32 mouse cellular contexts compared by ENCODE assay signal in genomic region chr4:123061744-123062143, GRCm38 (mm10). TPM values are rescaled to one million over a fixed set of nuclear protein-coding genes. Genes with fewer than 3 reads are reported as not detected.
DNase-seq lines count a peak whose midpoint lies in the region; ATAC-seq and TF ChIP-seq lines count a peak whose summit lies in the region.
"Had no signal": no experiment of that assay in that cellular context is flagged by ENCODE, and none has a peak within 500 bp of the region (broad histone marks: within the 10 kb centered on the region; RNA-seq: fewer than 3 reads in every experiment).

No protein-coding gene starts in this region.

- H3K36me3 ChIP-seq in forebrain, embryonic 13.5 days (ENCODE audit: poor library complexity, severe bottlenecking) = peaks cover 3% of the 10 kb centered on the region
- H3K36me3 ChIP-seq in forebrain, embryonic 11.5 days (ENCODE audit: control insufficient read depth, insufficient read depth, low read length) = no peaks in the 10 kb centered on the region
- peaks cover 1% of the 10 kb centered on the region; the same call in 1 of the 2 replicates for H3K36me3 ChIP-seq in hindbrain, embryonic 16.5 days (ENCODE audit: control insufficient read depth, insufficient read depth, low read length)
- peaks cover 10% of the 10 kb centered on the region; the same call in 1 of the 2 replicates for H3K36me3 ChIP-seq in hindbrain, embryonic 14.5 days (replicated peaks; ENCODE audit: control insufficient read depth, insufficient read depth)
- peaks cover 8% of the 10 kb centered on the region for H3K36me3 ChIP-seq in midbrain, embryonic 13.5 days
- H3K36me3 ChIP-seq in midbrain, embryonic 10.5 days = peaks cover 15% of the 10 kb centered on the region
- H3K36me3 ChIP-seq in forebrain, postnatal 0 days (ENCODE audit: insufficient read depth) = peaks cover 5% of the 10 kb centered on the region; the same call in 1 of the 2 replicates

- 69% methylated on average over 5 of the region's 5 CpGs for WGBS in forebrain, embryonic 13.5 days
- WGBS in forebrain, embryonic 11.5 days = 76% methylated on average over 5 of the region's 5 CpGs
- 63% methylated on average over 5 of the region's 5 CpGs for WGBS in hindbrain, embryonic 16.5 days
- WGBS in hindbrain, embryonic 14.5 days = 69% methylated on average over 5 of the region's 5 CpGs
- 68% methylated on average over 5 of the region's 5 CpGs for WGBS in midbrain, embryonic 13.5 days
- 78% methylated on average over 5 of the region's 5 CpGs for WGBS in midbrain, embryonic 10.5 days
- WGBS in forebrain, postnatal 0 days = 62% methylated on average over 5 of the region's 5 CpGs

- no peak for DNase-seq in forebrain, embryonic 11.5 days (ENCODE audit: low spot score)
- DNase-seq in hindbrain, embryonic 14.5 days (ENCODE audit: low spot score) = no peak
- no peak for DNase-seq in midbrain, embryonic 10.5 days (ENCODE audit: low spot score)
- DNase-seq in forebrain, postnatal 0 days = no peak
- DNase-seq in gastrocnemius, postnatal 36 days = no peak
- DNase-seq: adrenal gland, adult 8-10 months; cerebellum, adult 8-10 months; cerebellum, postnatal 25 days; gastrocnemius, postnatal 10 days; heart, postnatal 14 days; kidney, postnatal 10 days; liver; lung, adult 2 months; lung, postnatal 10 days; right cerebral cortex, postnatal 25 days; thymus, postnatal 14 days had no signal

- 0 out of 2 replicates have a peak, but pooled peaks have one; percentile 38 for ATAC-seq in forebrain, embryonic 13.5 days
- ATAC-seq in forebrain, embryonic 11.5 days (replicated peaks; ENCODE audit: low FRiP score) = no peak
- peak; percentile 64 for ATAC-seq in hindbrain, embryonic 16.5 days
- no peak for ATAC-seq in hindbrain, embryonic 14.5 days (ENCODE audit: low FRiP score)
- ATAC-seq in midbrain, embryonic 13.5 days = peak; percentile 48; the same call in 1 of the 2 replicates
- peak; percentile 40; the same call in 1 of the 2 replicates for ATAC-seq in forebrain, postnatal 0 days
- ATAC-seq: intestine, postnatal 0 days; midbrain, embryonic 16.5 days had no signal

- H3K4me3 ChIP-seq in forebrain, embryonic 13.5 days = no peak overlapping the region
- H3K4me3 ChIP-seq in forebrain, embryonic 11.5 days (ENCODE audit: low read depth, low read length) = no peak overlapping the region
- H3K4me3 ChIP-seq in hindbrain, embryonic 16.5 days (ENCODE audit: low read length) = no peak overlapping the region
- H3K4me3 ChIP-seq in hindbrain, embryonic 14.5 days (replicated peaks; ENCODE audit: low read length) = no peak overlapping the region
- no peak overlapping the region for H3K4me3 ChIP-seq in midbrain, embryonic 13.5 days (replicated peaks)
- H3K4me3 ChIP-seq in midbrain, embryonic 10.5 days = no peak overlapping the region
- H3K4me3 ChIP-seq in forebrain, postnatal 0 days (ENCODE audit: low read depth, low read length) = no peak overlapping the region
- H3K4me3 ChIP-seq: embryonic facial prominence, embryonic 12.5 days; neural tube, embryonic 15.5 days had no signal

- H3K4me1 ChIP-seq in forebrain, embryonic 13.5 days = peaks cover 9% of the 10 kb centered on the region; the same call in 1 of the 2 replicates
- H3K4me1 ChIP-seq in forebrain, embryonic 11.5 days (replicated peaks; ENCODE audit: control insufficient read depth, insufficient read depth, low read length) = no peaks in the 10 kb centered on the region
- H3K4me1 ChIP-seq in hindbrain, embryonic 16.5 days (ENCODE audit: control insufficient read depth, insufficient read depth, low read depth, low read length) = no peaks in the 10 kb centered on the region; the same call in 1 of the 2 replicates
- no peaks in the 10 kb centered on the region for H3K4me1 ChIP-seq in hindbrain, embryonic 14.5 days (replicated peaks; ENCODE audit: control insufficient read depth, insufficient read depth, low read length)
- H3K4me1 ChIP-seq in midbrain, embryonic 13.5 days (replicated peaks) = 0 out of 2 replicates have a peak, but pooled peaks cover 2% of the 10 kb centered on the region
- H3K4me1 ChIP-seq in midbrain, embryonic 10.5 days = peaks cover 9% of the 10 kb centered on the region; the same call in 1 of the 2 replicates
- H3K4me1 ChIP-seq in forebrain, postnatal 0 days (ENCODE audit: insufficient read depth) = no peaks in the 10 kb centered on the region
- H3K4me1 ChIP-seq: embryonic facial prominence, embryonic 12.5 days; neural tube, embryonic 15.5 days had no signal

- TF ChIP-seq CTCF in forebrain, postnatal 0 days (IDR thresholded peaks at IDR 0.05; ENCODE audit: low read depth) = no peak

- H3K27me3 ChIP-seq in forebrain, embryonic 13.5 days = no peaks in the 10 kb centered on the region
- H3K27me3 ChIP-seq in forebrain, embryonic 11.5 days (ENCODE audit: control insufficient read depth, insufficient read depth, low read length) = no peaks in the 10 kb centered on the region
- H3K27me3 ChIP-seq in hindbrain, embryonic 16.5 days (replicated peaks; ENCODE audit: control insufficient read depth, insufficient read depth, low read length) = no peaks in the 10 kb centered on the region
- no peaks in the 10 kb centered on the region for H3K27me3 ChIP-seq in hindbrain, embryonic 14.5 days (ENCODE audit: control insufficient read depth, insufficient read depth, low read length)
- H3K27me3 ChIP-seq in midbrain, embryonic 13.5 days = no peaks in the 10 kb centered on the region
- no peaks in the 10 kb centered on the region for H3K27me3 ChIP-seq in midbrain, embryonic 10.5 days (ENCODE audit: low read depth, poor library complexity, severe bottlenecking)
- H3K27me3 ChIP-seq in forebrain, postnatal 0 days (ENCODE audit: insufficient read depth, low read length) = no peaks in the 10 kb centered on the region
- H3K27me3 ChIP-seq: embryonic facial prominence, embryonic 12.5 days; neural tube, embryonic 15.5 days had no signal

- H3K4me2 ChIP-seq in forebrain, embryonic 13.5 days = no peak overlapping the region
- H3K4me2 ChIP-seq in forebrain, embryonic 11.5 days (ENCODE audit: low read depth, low read length, severe bottlenecking) = no peak overlapping the region
- no peak overlapping the region for H3K4me2 ChIP-seq in hindbrain, embryonic 16.5 days (ENCODE audit: low read length)
- H3K4me2 ChIP-seq in hindbrain, embryonic 14.5 days (replicated peaks) = no peak overlapping the region
- no peak overlapping the region for H3K4me2 ChIP-seq in midbrain, embryonic 13.5 days (replicated peaks)
- no peak overlapping the region for H3K4me2 ChIP-seq in forebrain, postnatal 0 days (ENCODE audit: low read depth)
- H3K4me2 ChIP-seq: embryonic facial prominence, embryonic 12.5 days; neural tube, embryonic 15.5 days had no signal

- intact Hi-C loops in gastrocnemius, postnatal 36 days (cut with DNase I) = no loop called here

- H3K27ac ChIP-seq in forebrain, embryonic 13.5 days = no peak overlapping the region
- no peak overlapping the region for H3K27ac ChIP-seq in forebrain, embryonic 11.5 days (ENCODE audit: low read depth, low read length)
- no peak overlapping the region for H3K27ac ChIP-seq in hindbrain, embryonic 16.5 days (ENCODE audit: low read depth, low read length)
- H3K27ac ChIP-seq in hindbrain, embryonic 14.5 days = no peak overlapping the region
- no peak overlapping the region for H3K27ac ChIP-seq in midbrain, embryonic 13.5 days
- H3K27ac ChIP-seq in midbrain, embryonic 10.5 days (replicated peaks) = no peak overlapping the region
- no peak overlapping the region for H3K27ac ChIP-seq in forebrain, postnatal 0 days (ENCODE audit: low read depth, low read length)
- H3K27ac ChIP-seq: embryonic facial prominence, embryonic 12.5 days; liver, embryonic 14.5 days; macrophage; neural tube, embryonic 15.5 days had no signal

- no peak overlapping the region for H3K9ac ChIP-seq in forebrain, embryonic 13.5 days
- no peak overlapping the region for H3K9ac ChIP-seq in forebrain, embryonic 11.5 days (ENCODE audit: low read length)
- no peak overlapping the region for H3K9ac ChIP-seq in hindbrain, embryonic 16.5 days (ENCODE audit: low read depth, low read length)
- H3K9ac ChIP-seq in hindbrain, embryonic 14.5 days = no peak overlapping the region
- no peak overlapping the region for H3K9ac ChIP-seq in midbrain, embryonic 13.5 days (replicated peaks)
- no peak overlapping the region for H3K9ac ChIP-seq in forebrain, postnatal 0 days
- H3K9ac ChIP-seq: embryonic facial prominence, embryonic 12.5 days; liver, embryonic 14.5 days; neural tube, embryonic 15.5 days had no signal

- no peaks in the 10 kb centered on the region for H3K9me3 ChIP-seq in forebrain, embryonic 13.5 days (replicated peaks)
- no peaks in the 10 kb centered on the region for H3K9me3 ChIP-seq in forebrain, embryonic 11.5 days (ENCODE audit: control insufficient read depth, low read length)
- H3K9me3 ChIP-seq in hindbrain, embryonic 16.5 days (ENCODE audit: control insufficient read depth, low read length) = no peaks in the 10 kb centered on the region
- H3K9me3 ChIP-seq in hindbrain, embryonic 14.5 days (ENCODE audit: control insufficient read depth, low read length) = no peaks in the 10 kb centered on the region
- no peaks in the 10 kb centered on the region for H3K9me3 ChIP-seq in midbrain, embryonic 13.5 days
- no peaks in the 10 kb centered on the region for H3K9me3 ChIP-seq in midbrain, embryonic 10.5 days (replicated peaks)
- H3K9me3 ChIP-seq in forebrain, postnatal 0 days (ENCODE audit: low read length) = no peaks in the 10 kb centered on the region
- H3K9me3 ChIP-seq: embryonic facial prominence, embryonic 12.5 days; G1E; neural tube, embryonic 15.5 days had no signal

RNA-seq across cellular contexts. Expression of gene Bmp8b, which starts 43.2 kb away (rescaled TPM):
- 0.19 and 0.25 TPM in 2 replicates for polyA plus RNA-seq in forebrain, embryonic 13.5 days (2015; fragmentation: Nextera tagmentation; extraction: Ambion mirVana)
- 0.20 and 0.24 TPM in 2 replicates for polyA plus RNA-seq in forebrain, embryonic 11.5 days (2014; fragmentation: Nextera tagmentation; extraction: Ambion mirVana)
- 0.56 and 0.58 TPM in 2 replicates for polyA plus RNA-seq in hindbrain, embryonic 16.5 days (2015; fragmentation: Nextera tagmentation; extraction: Ambion mirVana)
- 0.42 and 0.59 TPM in 2 replicates for polyA plus RNA-seq in hindbrain, embryonic 14.5 days (2014; fragmentation: Nextera tagmentation; extraction: Ambion mirVana)
- 0.13 and 0.14 TPM in 2 replicates for polyA plus RNA-seq in midbrain, embryonic 13.5 days (2015; fragmentation: Nextera tagmentation; extraction: Ambion mirVana)
- 0.07 and 0.09 TPM in 2 replicates for polyA plus RNA-seq in midbrain, embryonic 10.5 days (2016; fragmentation: Nextera tagmentation; extraction: Ambion mirVana)
- 0.31 and 0.62 TPM in 2 replicates for total RNA-seq in forebrain, postnatal 0 days (2014; rRNA removed)
- 0.15 and 0.40 TPM in 2 replicates for polyA plus RNA-seq in forebrain, postnatal 0 days (2015; fragmentation: Nextera tagmentation; extraction: Ambion mirVana)
- total RNA-seq in gastrocnemius, postnatal 36 days (2021) = not detected
- total RNA-seq: gastrocnemius, postnatal 10 days; granulocyte monocyte progenitor cell, adult 5-6 weeks; heart, postnatal 14 days had no signal
- polyA plus RNA-seq: G1E, macrophage had no signal

RNA-seq across cellular contexts. Expression of gene Trit1, which starts 45.3 kb away (rescaled TPM):
- polyA plus RNA-seq in forebrain, embryonic 13.5 days (2015; fragmentation: Nextera tagmentation; extraction: Ambion mirVana) = 26.0 and 31.9 TPM in 2 replicates
- polyA plus RNA-seq in forebrain, embryonic 11.5 days (2014; fragmentation: Nextera tagmentation; extraction: Ambion mirVana) = 21.6 and 24.4 TPM in 2 replicates
- polyA plus RNA-seq in hindbrain, embryonic 16.5 days (2015; fragmentation: Nextera tagmentation; extraction: Ambion mirVana) = 21.4 and 21.5 TPM in 2 replicates
- 19.8 and 24.6 TPM in 2 replicates for polyA plus RNA-seq in hindbrain, embryonic 14.5 days (2014; fragmentation: Nextera tagmentation; extraction: Ambion mirVana)
- 27.6 and 30.9 TPM in 2 replicates for polyA plus RNA-seq in midbrain, embryonic 13.5 days (2015; fragmentation: Nextera tagmentation; extraction: Ambion mirVana)
- 27.6 and 28.2 TPM in 2 replicates for polyA plus RNA-seq in midbrain, embryonic 10.5 days (2016; fragmentation: Nextera tagmentation; extraction: Ambion mirVana)
- total RNA-seq in forebrain, postnatal 0 days (2014; rRNA removed) = 22.8 and 23.7 TPM in 2 replicates
- 20.4 and 22.1 TPM in 2 replicates for polyA plus RNA-seq in forebrain, postnatal 0 days (2015; fragmentation: Nextera tagmentation; extraction: Ambion mirVana)
- 1 to 10 TPM; 7.7 to 7.9 TPM for total RNA-seq in gastrocnemius, postnatal 36 days (2021)

RNA-seq across cellular contexts. Expression of gene Oxct2b, which starts 54.3 kb away (rescaled TPM):
- not detected in 2 replicates for polyA plus RNA-seq in forebrain, embryonic 13.5 days (2015; fragmentation: Nextera tagmentation; extraction: Ambion mirVana)
- not detected in 2 replicates for polyA plus RNA-seq in forebrain, embryonic 11.5 days (2014; fragmentation: Nextera tagmentation; extraction: Ambion mirVana)
- polyA plus RNA-seq in hindbrain, embryonic 16.5 days (2015; fragmentation: Nextera tagmentation; extraction: Ambion mirVana) = 0.59 and 0.81 TPM in 2 replicates
- 0.65 and 1.1 TPM in 2 replicates for polyA plus RNA-seq in hindbrain, embryonic 14.5 days (2014; fragmentation: Nextera tagmentation; extraction: Ambion mirVana)
- 0.11 and 0.14 TPM in 2 replicates for polyA plus RNA-seq in midbrain, embryonic 13.5 days (2015; fragmentation: Nextera tagmentation; extraction: Ambion mirVana)
- polyA plus RNA-seq in midbrain, embryonic 10.5 days (2016; fragmentation: Nextera tagmentation; extraction: Ambion mirVana) = 0.07 TPM in 2 replicates
- total RNA-seq in forebrain, postnatal 0 days (2014; rRNA removed) = 0.62 TPM in 2 replicates
- 0.33 and 0.34 TPM in 2 replicates for polyA plus RNA-seq in forebrain, postnatal 0 days (2015; fragmentation: Nextera tagmentation; extraction: Ambion mirVana)
- not detected for total RNA-seq in gastrocnemius, postnatal 36 days (2021)
- total RNA-seq: adrenal gland, postnatal 4 days; G1E; gastrocnemius, postnatal 10 days; heart, postnatal 14 days; left cerebral cortex, adult 18-20 months; megakaryocyte-erythroid progenitor cell, adult 5-6 weeks had no signal
- polyA plus RNA-seq: heart, embryonic 14.5 days; liver, embryonic 14.5 days; lung, adult 2 months; macrophage; stomach, embryonic 16.5 days had no signal

Comparison
In these comparisons a context has a peak if more than half of its experiments do, and no peak if none do; other contexts are left out.
1. ATAC-seq: peak in forebrain, embryonic 13.5 days (single experiment), hindbrain, embryonic 16.5 days (single experiment), midbrain, embryonic 13.5 days (single experiment) and forebrain, postnatal 0 days (single experiment); none in forebrain, embryonic 11.5 days (single experiment) and hindbrain, embryonic 14.5 days (single experiment).